Mouse (Mus musculus) erythroblast, adult 5-6 weeks (primary cell): ENCODE data around the gene Csnk1g2. TPM values are rescaled to one million over a fixed set of nuclear protein-coding genes. Genes with fewer than 3 reads are reported as not detected.

Experiments
- ATAC-seq: replicated peaks from 2 replicates; pipeline ENCODE4 v1.8.0; 2016; ENCODE audit warnings: moderate number of reproducible peaks, mild to moderate bottlenecking, moderate TSS enrichment, inconsistent platforms; ENCODE audit not compliant: poor library complexity, low FRiP score, severe bottlenecking
- total RNA-seq, 2 experiments: library from RNA; stranded (forward) in 1 of 2; stranded (reverse) in 1 of 2; fragments of 150-400 nt in 1 of 2; fragments of 200-764, 138-1000 nt in 1 of 2; gene quantifications; 2 replicates each; pipeline versions ENCODE4 v1.2.3 to v1.2.4; 2015 to 2017; ENCODE audit warnings: low replicate concordance in 2 of 2

Csnk1g2 gene
- total RNA-seq, 2 experiments from 2014 or later = 25.6 to 28.2 TPM

GRCm38 (mm10) chr10:80658194-80658840 is 35.7 kb downstream of the Csnk1g2 start:
- ATAC-seq = no peak

GRCm38 (mm10) chr10:80658841-80659202 is 36.2 kb downstream of the Csnk1g2 start:
- peak; percentile 74 for ATAC-seq

GRCm38 (mm10) chr10:80659213-80659612 is 36.6 kb downstream of the Csnk1g2 start:
- peak; percentile 45; the same call in 1 of the 2 replicates for ATAC-seq

DNA sequence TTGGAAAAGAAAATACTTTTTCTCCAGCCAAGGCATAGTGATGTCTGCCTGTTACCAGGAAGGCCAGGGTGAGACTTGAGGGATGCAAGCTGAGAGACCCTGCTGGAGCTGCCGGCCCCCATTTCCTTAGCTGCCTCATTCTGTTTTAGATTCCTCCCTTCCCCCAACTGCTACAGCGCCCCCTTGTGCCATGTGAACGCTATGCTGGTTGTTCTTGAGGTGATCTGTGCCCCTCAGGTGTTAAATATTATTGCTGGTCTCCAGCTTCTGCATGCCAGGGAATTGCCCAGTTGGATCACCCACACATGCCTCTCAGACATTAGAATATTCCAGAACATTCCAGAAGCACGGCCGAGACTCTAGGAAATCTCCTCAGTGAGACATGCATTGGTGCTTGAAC is 38.5 kb downstream of the Csnk1g2 start:
- ATAC-seq = no peak

DNA sequence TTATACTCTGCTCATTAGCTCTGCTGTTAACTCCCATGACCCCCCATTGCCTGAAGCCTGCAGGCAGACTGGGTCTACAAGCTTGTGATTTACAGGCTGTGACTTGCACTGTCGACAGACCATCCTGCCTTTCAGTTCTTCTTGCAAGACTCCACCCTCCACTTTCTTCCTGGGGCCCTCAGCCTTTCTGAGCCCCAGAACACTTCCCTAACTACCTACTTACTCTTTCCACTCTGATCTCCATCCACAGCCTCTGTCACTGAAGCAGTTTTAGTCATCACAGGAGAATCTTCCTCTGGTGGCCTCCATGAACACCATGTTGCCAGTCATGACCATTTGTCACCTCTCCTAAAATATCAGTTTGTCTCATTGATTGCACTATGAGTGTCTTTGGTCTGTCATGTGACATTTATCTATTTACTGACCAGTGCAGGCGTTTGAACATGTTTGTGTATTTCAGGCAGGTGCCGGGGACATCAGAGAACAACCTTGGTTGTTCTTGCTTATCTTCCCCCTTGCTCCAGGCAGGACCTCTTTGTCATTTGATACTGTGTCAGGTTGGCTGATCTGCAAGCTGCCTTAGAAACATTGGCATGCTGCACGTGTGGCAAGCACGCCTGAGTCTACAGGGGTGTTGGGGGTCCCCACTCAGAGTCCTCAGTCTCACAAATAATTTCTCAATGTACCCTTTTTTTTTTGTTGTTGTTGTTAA is 41.0 kb downstream of the Csnk1g2 start:
- ATAC-seq = no peak

DNA sequence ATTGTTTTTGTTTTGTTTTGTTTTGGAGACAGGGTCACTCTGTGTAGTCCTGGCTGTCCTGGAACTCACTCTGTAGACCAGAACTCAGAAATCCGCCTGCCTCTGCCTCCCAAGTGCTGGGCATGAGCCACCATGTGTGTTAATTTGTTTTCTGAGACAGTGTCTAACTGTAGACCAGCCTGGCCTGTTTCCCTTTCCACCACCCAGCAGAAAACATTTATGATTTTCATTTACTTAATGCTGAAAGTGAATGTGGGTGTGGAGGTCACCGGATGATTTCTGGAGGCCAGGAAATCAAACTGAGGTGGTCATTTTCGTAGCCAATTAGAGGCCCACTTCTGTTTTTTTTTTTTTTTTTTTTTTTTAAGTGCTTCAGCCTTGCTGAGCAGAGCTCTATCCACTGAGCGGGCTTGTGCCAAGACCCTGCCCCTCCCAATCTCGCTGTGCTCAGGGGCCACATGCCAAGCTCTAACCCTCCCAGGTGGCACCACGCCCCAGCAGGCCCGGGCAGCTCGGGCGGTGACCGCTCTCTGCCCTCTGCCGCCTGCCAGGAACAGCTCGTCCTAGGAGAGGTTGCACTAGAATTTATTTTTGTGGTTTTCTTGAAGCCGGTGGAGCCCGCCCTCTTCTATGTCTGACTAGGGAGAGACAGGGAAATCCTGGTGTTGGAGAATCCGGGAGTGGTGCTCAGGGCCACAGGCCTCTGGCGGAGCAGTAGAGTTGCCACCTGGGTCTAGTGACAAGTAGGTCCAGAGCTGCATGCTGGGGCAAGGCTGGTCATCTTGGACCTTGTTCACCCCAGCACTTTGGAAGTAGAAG is 41.8 kb downstream of the Csnk1g2 start:
- ATAC-seq = peak; percentile 76

GRCm38 (mm10) chr10:80665016-80665380 is 42.4 kb downstream of the Csnk1g2 start:
- ATAC-seq = no peak

DNA sequence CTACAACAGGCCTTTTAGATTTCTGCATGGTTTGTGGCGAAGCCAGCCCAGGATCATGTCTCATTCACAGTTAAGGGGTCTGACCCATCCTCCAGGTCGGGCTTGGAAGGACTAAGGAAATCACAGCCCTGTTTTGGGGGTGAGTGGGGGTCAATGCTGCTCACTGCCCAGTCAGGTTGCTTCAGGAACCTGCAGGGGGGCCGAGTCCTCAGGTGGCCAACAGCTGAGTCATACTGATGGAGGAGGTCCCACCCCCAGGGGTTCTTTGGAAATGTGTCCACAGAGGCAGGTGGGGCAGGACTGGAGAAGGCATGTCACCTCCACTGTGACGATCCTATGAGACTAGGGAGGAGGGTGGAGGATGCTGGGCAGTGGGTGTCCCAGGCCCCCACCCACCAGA is 42.8 kb downstream of the Csnk1g2 start:
- no peak for ATAC-seq

- no peak for ATAC-seq
Observed at GRCm38 (mm10) chr10:80665981-80666733, 43.5 kb downstream of the Csnk1g2 start.

DNA sequence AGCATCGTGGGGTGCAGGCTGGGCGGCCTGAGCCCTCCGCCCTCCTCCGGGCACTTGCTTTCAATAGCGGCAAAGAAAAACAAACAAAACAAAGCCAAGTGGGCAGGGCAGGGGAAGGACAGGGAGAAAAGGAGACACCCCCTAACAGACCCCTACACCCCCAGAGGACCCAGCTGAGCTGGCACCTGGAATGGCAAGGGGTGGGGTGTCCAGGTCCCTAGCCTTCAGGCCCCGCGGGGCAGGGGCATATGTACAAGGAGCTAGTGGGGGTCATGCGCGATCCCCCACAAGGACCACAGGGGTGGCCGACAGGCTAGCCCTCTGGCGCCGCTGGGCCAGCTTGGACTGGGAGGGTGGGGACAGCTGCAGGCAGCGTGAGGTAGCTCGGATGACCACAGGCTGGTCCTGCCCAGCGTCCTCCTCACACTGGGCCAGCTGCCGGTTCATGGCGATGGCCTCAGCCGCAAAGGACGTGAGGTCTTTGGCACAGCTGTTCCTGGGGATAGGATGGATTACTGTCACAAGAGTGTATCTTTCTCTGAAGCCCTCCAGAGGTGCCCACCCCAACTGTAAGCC is 44.3 kb downstream of the Csnk1g2 start:
- no peak for ATAC-seq

DNA sequence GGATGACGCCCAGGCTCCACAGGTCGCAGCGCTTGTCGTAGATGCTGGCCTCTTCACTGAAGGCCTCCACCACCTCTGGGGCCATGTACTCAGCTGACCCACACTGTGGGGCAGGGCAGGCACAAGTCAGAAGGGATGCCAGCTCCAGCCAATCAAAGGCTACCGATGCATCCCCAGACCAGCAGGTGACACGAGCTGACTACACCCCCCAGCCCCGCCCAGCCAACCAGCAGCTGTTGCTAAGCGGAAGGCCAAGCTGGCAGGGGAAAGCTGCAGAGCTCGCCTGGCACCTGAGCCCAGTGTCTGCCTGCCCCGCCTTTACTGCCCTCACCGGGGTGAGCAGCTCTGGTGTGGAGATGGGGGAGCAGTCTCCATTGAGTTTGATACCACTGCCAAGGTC is 46.0 kb downstream of the Csnk1g2 start:
- ATAC-seq = no peak

DNA sequence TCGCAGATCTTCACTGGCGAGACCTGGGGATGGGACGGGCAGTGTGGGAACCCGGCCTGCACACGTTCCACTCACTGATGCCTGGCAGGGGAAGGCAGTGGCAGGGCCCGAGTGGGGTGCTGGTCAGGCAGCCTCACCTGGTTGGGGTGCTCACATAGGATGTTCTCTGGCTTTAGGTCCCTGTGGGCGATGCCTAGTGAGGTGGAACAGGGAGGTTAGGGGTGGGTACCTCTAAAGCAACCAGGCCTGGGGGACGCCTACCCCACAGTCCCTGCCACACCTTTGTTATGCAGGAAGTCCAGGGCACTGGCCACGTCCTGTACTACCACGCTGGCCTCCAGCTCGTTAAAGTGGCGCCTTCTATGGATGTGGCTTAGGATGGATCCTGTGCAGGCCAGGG is 46.4 kb downstream of the Csnk1g2 start:
- no peak for ATAC-seq

DNA sequence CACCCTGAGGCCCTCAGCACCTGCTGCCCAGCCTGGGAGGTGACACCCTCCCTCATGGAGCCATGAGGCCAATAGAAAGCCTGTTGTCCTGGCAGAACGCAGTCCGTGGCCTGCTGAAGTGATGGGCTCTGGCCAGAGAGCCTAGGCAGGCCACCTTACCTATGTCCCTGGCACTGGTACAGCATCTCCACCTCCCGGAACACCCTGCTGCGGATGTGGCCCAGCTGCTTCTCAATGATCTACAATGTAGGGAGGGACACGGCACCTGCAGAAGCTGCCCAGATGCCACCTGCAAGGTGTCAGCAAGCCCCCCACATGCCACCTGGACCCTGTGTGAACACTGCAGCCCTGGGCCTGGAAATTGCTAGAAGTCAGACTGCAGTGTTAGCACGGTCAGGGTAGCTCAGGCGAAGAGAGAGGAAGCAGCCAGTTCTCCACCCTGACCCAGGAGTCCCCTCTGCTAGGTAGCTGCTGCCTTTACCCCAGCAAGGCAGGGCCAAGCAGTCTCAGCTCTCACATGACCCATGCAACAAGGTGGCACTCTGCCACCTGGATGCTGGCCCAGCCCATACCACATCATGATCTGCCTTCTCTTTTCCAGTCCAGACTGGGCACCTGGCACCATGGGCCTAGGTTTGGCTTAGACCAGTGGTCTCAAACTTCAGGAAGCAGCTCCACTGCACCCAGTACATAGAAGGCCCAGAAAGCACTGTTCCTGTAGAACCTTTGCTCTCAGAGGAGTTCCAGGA is 47.3 kb downstream of the Csnk1g2 start:
- ATAC-seq = no peak

DNA sequence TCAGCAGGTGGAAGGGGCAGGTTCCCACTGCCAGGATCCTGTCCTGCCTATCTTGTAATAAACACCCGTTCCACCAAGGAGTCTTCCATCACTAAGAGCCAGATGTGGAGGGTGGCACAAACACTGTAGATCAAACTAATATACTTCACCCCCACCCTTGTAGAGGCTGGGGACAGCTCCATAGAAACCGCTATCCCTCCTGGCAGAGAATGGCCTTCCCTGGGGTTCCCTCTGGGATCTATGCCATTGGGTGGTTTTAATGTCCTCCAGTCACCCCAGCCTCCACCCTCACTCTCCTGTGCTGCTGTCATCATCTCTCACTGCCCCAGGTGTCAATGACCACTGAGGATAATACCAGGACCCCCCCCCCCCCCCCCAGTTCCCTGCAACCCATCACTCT is 47.9 kb downstream of the Csnk1g2 start:
- ATAC-seq = no peak

DNA sequence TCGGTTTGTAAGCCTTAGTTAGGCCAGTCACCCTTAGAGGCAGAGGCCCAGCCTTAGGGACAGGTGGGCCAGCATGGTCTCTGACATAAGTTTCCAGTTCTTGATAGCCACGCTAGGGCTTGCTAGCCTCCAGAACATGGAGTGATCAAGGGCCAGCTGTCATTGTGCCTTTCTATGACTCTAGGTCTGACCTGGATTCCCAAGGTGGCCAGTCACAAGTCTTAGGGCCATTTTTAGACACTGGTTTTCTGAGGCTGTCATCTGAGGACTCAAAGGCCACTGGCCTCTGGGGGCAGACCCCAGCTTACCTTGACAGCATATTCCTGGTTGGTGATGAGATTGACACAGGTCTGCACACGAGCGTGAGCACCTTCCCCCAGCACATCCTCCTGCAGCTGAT is 48.6 kb downstream of the Csnk1g2 start:
- ATAC-seq = no peak

DNA sequence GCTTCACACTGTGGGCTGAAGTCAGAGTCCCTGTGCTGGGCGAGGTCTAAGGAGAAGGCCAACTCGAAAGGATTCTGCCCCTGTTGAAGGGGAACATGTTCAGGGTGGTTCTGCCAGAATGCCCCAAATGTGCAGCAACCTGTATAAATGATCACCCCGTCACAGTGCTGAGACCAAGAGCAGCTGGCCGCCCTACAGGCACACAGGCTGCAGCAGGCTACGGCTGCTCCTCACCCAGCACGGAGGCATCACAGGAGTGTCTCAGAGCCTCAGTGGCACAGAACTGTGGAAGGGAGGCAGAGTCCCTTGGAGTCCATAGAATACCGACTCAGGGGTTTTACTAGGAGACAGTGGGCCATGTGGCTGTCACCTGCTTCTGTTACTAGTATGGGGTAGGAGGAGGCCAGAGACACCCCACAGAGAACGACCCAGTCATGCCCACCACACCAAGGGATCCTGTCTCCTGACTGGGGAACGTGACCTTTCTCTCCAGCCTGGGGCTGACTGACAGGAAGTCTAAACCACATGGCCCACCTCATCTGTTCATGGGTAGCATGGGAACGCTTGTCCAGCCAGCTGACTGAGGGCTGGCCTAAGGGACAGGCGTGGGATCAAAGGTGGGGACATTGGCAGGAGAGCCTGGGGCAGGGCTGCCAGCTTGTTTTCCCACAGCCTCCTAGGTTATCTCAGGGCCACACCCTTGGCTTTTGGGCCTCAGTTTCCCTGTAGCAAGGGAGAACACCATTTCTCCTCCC is 49.5 kb downstream of the Csnk1g2 start:
- ATAC-seq = no peak

- ATAC-seq = no peak
Observed at GRCm38 (mm10) chr10:80673690-80674089, 51.1 kb downstream of the Csnk1g2 start.

- ATAC-seq = no peak
Observed at GRCm38 (mm10) chr10:80674161-80674711, 51.6 kb downstream of the Csnk1g2 start.
